ENCODE assay signal across 19 mouse cellular contexts in the genomic region with DNA sequence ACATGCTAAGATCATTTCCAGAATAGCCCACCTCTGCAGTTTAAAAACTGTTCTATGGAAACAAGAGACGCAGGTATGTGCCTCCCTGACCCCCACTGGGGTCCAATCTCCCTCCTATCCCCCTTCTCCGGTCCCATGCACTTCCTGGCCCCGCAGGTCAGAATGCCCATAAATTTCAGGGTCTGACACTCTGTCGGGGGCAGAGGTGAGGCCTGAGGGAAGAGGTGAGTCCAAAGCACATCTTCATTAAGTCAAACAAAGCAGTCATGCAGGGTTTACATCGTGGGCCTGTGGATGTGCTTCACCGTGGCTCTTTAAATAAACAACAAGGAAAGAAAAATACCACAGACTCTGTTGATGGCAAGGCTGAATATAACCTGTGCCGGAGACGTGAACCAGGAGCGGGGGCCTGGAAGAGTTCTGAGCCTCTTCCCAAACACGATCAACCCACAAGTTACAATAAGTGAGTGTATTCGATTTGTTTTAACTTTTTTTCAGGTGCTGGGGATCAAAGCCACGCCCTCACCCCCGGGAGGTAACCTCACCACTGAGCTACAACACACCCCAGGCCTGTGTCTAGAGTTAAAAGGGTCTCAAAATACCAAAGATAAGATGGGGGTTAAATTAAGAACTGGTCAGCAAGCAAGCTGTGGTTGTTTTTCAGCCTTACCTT. TPM values are rescaled to one million over a fixed set of nuclear protein-coding genes. Genes with fewer than 3 reads are reported as not detected.
DNase-seq lines count a peak whose midpoint lies in the region; ATAC-seq and TF ChIP-seq lines count a peak whose summit lies in the region.
"Had no signal": no experiment of that assay in that cellular context is flagged by ENCODE, and none has a peak within 500 bp of the region (broad histone marks: within the 10 kb centered on the region; RNA-seq: fewer than 3 reads in every experiment).

No protein-coding gene starts in this region.

- H3K36me3 ChIP-seq in forebrain, embryonic 10.5 days (replicated peaks), result no peaks in the 10 kb centered on the region
- H3K36me3 ChIP-seq in forebrain, embryonic 11.5 days (ENCODE audit: control insufficient read depth, insufficient read depth, low read length), result no peaks in the 10 kb centered on the region
- no peaks in the 10 kb centered on the region for H3K36me3 ChIP-seq in kidney, embryonic 14.5 days (ENCODE audit: control insufficient read depth, insufficient read depth, low read length)
- no peaks in the 10 kb centered on the region for H3K36me3 ChIP-seq in E14TG2a.4 (ENCODE audit: insufficient read depth, low read length)
- no peaks in the 10 kb centered on the region for H3K36me3 ChIP-seq in embryonic facial prominence, embryonic 13.5 days
- H3K36me3 ChIP-seq in intestine, postnatal 0 days (ENCODE audit: control insufficient read depth, insufficient read depth), result no peaks in the 10 kb centered on the region

- peaks cover 51% of the 10 kb centered on the region for H3K4me1 ChIP-seq in forebrain, embryonic 10.5 days
- H3K4me1 ChIP-seq in forebrain, embryonic 11.5 days (replicated peaks; ENCODE audit: control insufficient read depth, insufficient read depth, low read length), result peaks cover 6% of the 10 kb centered on the region; the same call in 1 of the 2 replicates
- H3K4me1 ChIP-seq in kidney, embryonic 14.5 days (ENCODE audit: control insufficient read depth, insufficient read depth, low read length), result peaks cover 9% of the 10 kb centered on the region; the same call in 1 of the 2 replicates
- peaks cover 46% of the 10 kb centered on the region for H3K4me1 ChIP-seq in E14TG2a.4 (replicated peaks; ENCODE audit: low read depth, low read length)
- peaks cover 19% of the 10 kb centered on the region for H3K4me1 ChIP-seq in embryonic facial prominence, embryonic 13.5 days
- no peaks in the 10 kb centered on the region for H3K4me1 ChIP-seq in intestine, postnatal 0 days (replicated peaks; ENCODE audit: control insufficient read depth, insufficient read depth, low read length)

- H3K9ac ChIP-seq in forebrain, embryonic 11.5 days (ENCODE audit: low read length), result no peak overlapping the region
- H3K9ac ChIP-seq in kidney, embryonic 14.5 days (ENCODE audit: low read depth, low read length), result no peak overlapping the region
- no peak overlapping the region for H3K9ac ChIP-seq in embryonic facial prominence, embryonic 13.5 days
- no peak overlapping the region for H3K9ac ChIP-seq in intestine, postnatal 0 days (ENCODE audit: low read depth, low read length)
- H3K9ac ChIP-seq: lung, embryonic 14.5 days had no signal

- H3K27me3 ChIP-seq in forebrain, embryonic 10.5 days (ENCODE audit: poor library complexity, severe bottlenecking), result no peaks in the 10 kb centered on the region
- H3K27me3 ChIP-seq in forebrain, embryonic 11.5 days (ENCODE audit: control insufficient read depth, insufficient read depth, low read length), result no peaks in the 10 kb centered on the region
- H3K27me3 ChIP-seq in kidney, embryonic 14.5 days (ENCODE audit: control insufficient read depth, insufficient read depth, low read length), result no peaks in the 10 kb centered on the region
- H3K27me3 ChIP-seq in E14TG2a.4 (ENCODE audit: insufficient read depth, low read length), result no peaks in the 10 kb centered on the region
- no peaks in the 10 kb centered on the region for H3K27me3 ChIP-seq in embryonic facial prominence, embryonic 13.5 days
- H3K27me3 ChIP-seq in intestine, postnatal 0 days (replicated peaks; ENCODE audit: control insufficient read depth, insufficient read depth, low read length), result no peaks in the 10 kb centered on the region
- H3K27me3 ChIP-seq: CH12.LX had no signal

- whole genome bisulfite sequencing in forebrain, embryonic 10.5 days, result 19% methylated on average over 13 of the region's 13 CpGs
- 18% methylated on average over 13 of the region's 13 CpGs for WGBS in forebrain, embryonic 11.5 days
- 12% methylated on average over 13 of the region's 13 CpGs for WGBS in kidney, embryonic 14.5 days
- whole genome bisulfite sequencing in embryonic facial prominence, embryonic 13.5 days, result 22% methylated on average over 13 of the region's 13 CpGs
- WGBS in intestine, postnatal 0 days, result 44% methylated on average over 13 of the region's 13 CpGs

- H3K4me2 ChIP-seq in forebrain, embryonic 11.5 days (ENCODE audit: low read depth, low read length, severe bottlenecking), result no peak overlapping the region
- H3K4me2 ChIP-seq in kidney, embryonic 14.5 days (replicated peaks; ENCODE audit: low read depth, low read length), result no peak overlapping the region
- H3K4me2 ChIP-seq in embryonic facial prominence, embryonic 13.5 days, result no peak overlapping the region
- H3K4me2 ChIP-seq in intestine, postnatal 0 days (replicated peaks; ENCODE audit: low read depth), result no peak overlapping the region
- H3K4me2 ChIP-seq: lung, embryonic 14.5 days had no signal

- H3K9me3 ChIP-seq in forebrain, embryonic 10.5 days, result 0 out of 2 replicates have a peak, but pooled peaks cover 2% of the 10 kb centered on the region
- H3K9me3 ChIP-seq in forebrain, embryonic 11.5 days (ENCODE audit: control insufficient read depth, low read length), result no peaks in the 10 kb centered on the region
- H3K9me3 ChIP-seq in kidney, embryonic 14.5 days (ENCODE audit: control insufficient read depth, low read length), result no peaks in the 10 kb centered on the region
- H3K9me3 ChIP-seq in E14TG2a.4 (ENCODE audit: low read length), result no peaks in the 10 kb centered on the region
- no peaks in the 10 kb centered on the region for H3K9me3 ChIP-seq in embryonic facial prominence, embryonic 13.5 days
- H3K9me3 ChIP-seq in intestine, postnatal 0 days (ENCODE audit: control insufficient read depth), result no peaks in the 10 kb centered on the region

- no peak for TF ChIP-seq CTCF in E14TG2a.4 (conservative IDR thresholded peaks at IDR 0.05; ENCODE audit: low read length)
- no peak for TF ChIP-seq CTCF in intestine, postnatal 0 days (IDR thresholded peaks at IDR 0.05; ENCODE audit: low read depth)

- no peak for DNase-seq in forebrain, embryonic 10.5 days (ENCODE audit: extremely low spot score, low spot score)
- no peak for DNase-seq in forebrain, embryonic 11.5 days (ENCODE audit: low spot score)
- no peak for DNase-seq in kidney, postnatal 36 days
- DNase-seq: adrenal gland, adult 2 months; cerebellum, adult 9-11 months; liver; right cerebral cortex, postnatal 4 days had no signal

- H3K27ac ChIP-seq in forebrain, embryonic 10.5 days, result peak overlapping the region; percentile 81
- no peak overlapping the region for H3K27ac ChIP-seq in forebrain, embryonic 11.5 days (ENCODE audit: low read depth, low read length)
- peak overlapping the region; percentile 69; the same call in 1 of the 2 replicates for H3K27ac ChIP-seq in kidney, embryonic 14.5 days (ENCODE audit: low read depth, low read length)
- H3K27ac ChIP-seq in embryonic facial prominence, embryonic 13.5 days, result peak overlapping the region; percentile 22; the same call in 1 of the 2 replicates
- no peak overlapping the region for H3K27ac ChIP-seq in intestine, postnatal 0 days (ENCODE audit: low read depth, low read length)
- H3K27ac ChIP-seq: left cerebral cortex, adult 2 months had no signal

- no peak overlapping the region for H3K4me3 ChIP-seq in forebrain, embryonic 10.5 days
- H3K4me3 ChIP-seq in forebrain, embryonic 11.5 days (ENCODE audit: low read depth, low read length), result no peak overlapping the region
- no peak overlapping the region for H3K4me3 ChIP-seq in kidney, embryonic 14.5 days (ENCODE audit: low read length)
- peak overlapping the region; percentile 26; the same call in 1 of the 2 replicates for H3K4me3 ChIP-seq in E14TG2a.4 (replicated peaks; ENCODE audit: low read length)
- no peak overlapping the region for H3K4me3 ChIP-seq in embryonic facial prominence, embryonic 13.5 days
- no peak overlapping the region for H3K4me3 ChIP-seq in intestine, postnatal 0 days (ENCODE audit: low read depth, low read length)
- H3K4me3 ChIP-seq: left cerebral cortex, adult 2 months had no signal

- ATAC-seq in forebrain, embryonic 11.5 days (replicated peaks; ENCODE audit: low FRiP score), result no peak
- peak; percentile 85 for ATAC-seq in kidney, embryonic 14.5 days (ENCODE audit: low FRiP score, low TSS enrichment)
- ATAC-seq in embryonic facial prominence, embryonic 13.5 days (ENCODE audit: insufficient number of reproducible peaks, insufficient read depth, low FRiP score, low TSS enrichment, low read depth), result no peak
- no peak for ATAC-seq in intestine, postnatal 0 days
- no peak for ATAC-seq in erythroblast, adult 5-6 weeks (replicated peaks; ENCODE audit: low FRiP score, poor library complexity, severe bottlenecking)
- ATAC-seq: forebrain, embryonic 14.5 days had no signal

RNA-seq across cellular contexts. Expression of a gene that starts 59.9 kb away (rescaled TPM):
- polyA plus RNA-seq in forebrain, embryonic 10.5 days (2016; fragmentation: Nextera tagmentation; extraction: Ambion mirVana), result 1.2 and 1.9 TPM in 2 replicates
- polyA plus RNA-seq in forebrain, embryonic 11.5 days (2014; fragmentation: Nextera tagmentation; extraction: Ambion mirVana), result 0.69 and 1.1 TPM in 2 replicates
- polyA plus RNA-seq in kidney, embryonic 14.5 days (2014; fragmentation: Nextera tagmentation; extraction: Ambion mirVana), result 4.9 and 7.6 TPM in 2 replicates
- polyA plus RNA-seq in embryonic facial prominence, embryonic 13.5 days (2015; fragmentation: Nextera tagmentation; extraction: Ambion mirVana), result 15.9 and 21.6 TPM in 2 replicates
- 2.0 and 3.0 TPM in 2 replicates for polyA plus RNA-seq in intestine, postnatal 0 days (2015; fragmentation: Nextera tagmentation; extraction: Ambion mirVana)
- total RNA-seq in erythroblast, adult 5-6 weeks (2015; ENCODE audit: low replicate concordance), result not detected in 2 replicates
- not detected in 2 replicates for total RNA-seq in erythroblast, adult 5-6 weeks (2017; ENCODE audit: low replicate concordance)
- total RNA-seq: adrenal gland, adult 2 months; CH12.LX; gastrocnemius, adult 18-20 months; heart, adult 8-10 months; layer of hippocampus, adult 18-20 months had no signal
- polyA plus RNA-seq: adrenal gland, adult 2 months had no signal

Comparison
In these comparisons a context has a peak if more than half of its experiments do, and no peak if none do; other contexts are left out.
1. H3K27ac ChIP-seq: peak in forebrain, embryonic 10.5 days (single experiment), kidney, embryonic 14.5 days (single experiment) and embryonic facial prominence, embryonic 13.5 days (single experiment); none in forebrain, embryonic 11.5 days (single experiment) and intestine, postnatal 0 days (single experiment).